14 mouse cellular contexts compared by ENCODE assay signal in genomic region chr4:99241674-99242073, GRCm38 (mm10). TPM values are rescaled to one million over a fixed set of nuclear protein-coding genes. Genes with fewer than 3 reads are reported as not detected.
DNase-seq lines count a peak whose midpoint lies in the region; ATAC-seq and TF ChIP-seq lines count a peak whose summit lies in the region.
"Had no signal": no experiment of that assay in that cellular context is flagged by ENCODE, and none has a peak within 500 bp of the region (broad histone marks: within the 10 kb centered on the region; RNA-seq: fewer than 3 reads in every experiment).

No protein-coding gene starts in this region.

- no peak for DNase-seq in gastrocnemius, adult 2 months
- DNase-seq in gastrocnemius, postnatal 10 days, result no peak
- no peak for DNase-seq in lung, embryonic 14.5 days
- DNase-seq in lung, postnatal 4 days, result no peak
- peak; percentile 45 for DNase-seq in WW6 (ENCODE audit: low read depth, low spot score)
- no peak for DNase-seq in adrenal gland, adult 8-10 months
- DNase-seq: cerebellum, adult 2 months; gastrocnemius, postnatal 36 days; right cerebral cortex, postnatal 14 days had no signal

- H3K9me3 ChIP-seq in lung, embryonic 14.5 days (ENCODE audit: low read depth, low read length), result no peaks in the 10 kb centered on the region
- H3K9me3 ChIP-seq in heart, embryonic 11.5 days (replicated peaks; ENCODE audit: control insufficient read depth, low read length), result no peaks in the 10 kb centered on the region
- H3K9me3 ChIP-seq: intestine, embryonic 15.5 days had no signal

- TF ChIP-seq POLR2A in small intestine, adult 2 months (IDR thresholded peaks at IDR 0.05; ENCODE audit: low read depth, low read length), result no peak

- TF ChIP-seq CTCF in gastrocnemius, adult 2 months (IDR thresholded peaks at IDR 0.05), result peak; percentile 38
- TF ChIP-seq CTCF in lung, embryonic 14.5 days (IDR thresholded peaks at IDR 0.05; ENCODE audit: low read depth), result peak; percentile 32
- TF ChIP-seq CTCF in small intestine, adult 2 months (IDR thresholded peaks at IDR 0.05; ENCODE audit: extremely low read depth, insufficient read length, insufficient replicate concordance, low read depth, low read length), result peak; percentile 36; the same call in 1 of the 2 replicates

- intact Hi-C loops in gastrocnemius, adult 2 months (cut with DNase I), result no loop called here

- H3K27me3 ChIP-seq in lung, embryonic 14.5 days (ENCODE audit: insufficient read depth, low read length), result no peaks in the 10 kb centered on the region
- no peaks in the 10 kb centered on the region for H3K27me3 ChIP-seq in small intestine, adult 2 months (ENCODE audit: control insufficient read depth, insufficient read depth, low read length)
- no peaks in the 10 kb centered on the region for H3K27me3 ChIP-seq in heart, embryonic 11.5 days (ENCODE audit: control insufficient read depth, insufficient read depth, low read length)
- H3K27me3 ChIP-seq: intestine, embryonic 15.5 days had no signal

- no peak overlapping the region for H3K9ac ChIP-seq in lung, embryonic 14.5 days
- no peak overlapping the region for H3K9ac ChIP-seq in heart, embryonic 11.5 days (ENCODE audit: low read depth, low read length)
- H3K9ac ChIP-seq: intestine, embryonic 15.5 days had no signal

- no peak for ATAC-seq in lung, embryonic 14.5 days (ENCODE audit: insufficient read depth)
- no peak for ATAC-seq in heart, embryonic 11.5 days (replicated peaks; ENCODE audit: insufficient number of reproducible peaks, low FRiP score, low TSS enrichment)
- ATAC-seq: intestine, embryonic 15.5 days had no signal

- no peaks in the 10 kb centered on the region for H3K4me1 ChIP-seq in lung, embryonic 14.5 days (ENCODE audit: insufficient read depth)
- no peaks in the 10 kb centered on the region for H3K4me1 ChIP-seq in small intestine, adult 2 months (ENCODE audit: control insufficient read depth, insufficient read depth, insufficient read length, low read length)
- no peaks in the 10 kb centered on the region for H3K4me1 ChIP-seq in heart, embryonic 11.5 days (ENCODE audit: control insufficient read depth, insufficient read depth, low read length)
- H3K4me1 ChIP-seq: intestine, embryonic 15.5 days had no signal

- no peak overlapping the region for H3K4me2 ChIP-seq in lung, embryonic 14.5 days
- H3K4me2 ChIP-seq in heart, embryonic 11.5 days, result no peak overlapping the region
- H3K4me2 ChIP-seq: intestine, embryonic 15.5 days had no signal

- H3K27ac ChIP-seq in gastrocnemius, adult 2 months, result no peak overlapping the region
- H3K27ac ChIP-seq in lung, embryonic 14.5 days (ENCODE audit: low read depth), result no peak overlapping the region
- no peak overlapping the region for H3K27ac ChIP-seq in small intestine, adult 2 months (ENCODE audit: insufficient read depth, low read depth, low read length)
- H3K27ac ChIP-seq in heart, embryonic 11.5 days (ENCODE audit: low read depth, low read length), result no peak overlapping the region
- H3K27ac ChIP-seq: intestine, embryonic 15.5 days; macrophage had no signal

- H3K36me3 ChIP-seq in lung, embryonic 14.5 days (ENCODE audit: insufficient read depth), result no peaks in the 10 kb centered on the region
- H3K36me3 ChIP-seq in small intestine, adult 2 months (ENCODE audit: control insufficient read depth, insufficient read depth, low read length), result peaks cover 8% of the 10 kb centered on the region
- no peaks in the 10 kb centered on the region for H3K36me3 ChIP-seq in heart, embryonic 11.5 days (ENCODE audit: control insufficient read depth, insufficient read depth, low read length)

- 51% methylated on average over 5 of the region's 5 CpGs for whole genome bisulfite sequencing in lung, embryonic 14.5 days
- WGBS in small intestine, adult 2 months, result 65% methylated on average over 5 of the region's 5 CpGs
- WGBS in heart, embryonic 11.5 days (ENCODE audit: insufficient replicate concordance), result 52% methylated on average over 5 of the region's 5 CpGs

- no peak overlapping the region for H3K4me3 ChIP-seq in gastrocnemius, adult 2 months
- H3K4me3 ChIP-seq in lung, embryonic 14.5 days (ENCODE audit: low read depth, low read length), result no peak overlapping the region
- no peak overlapping the region for H3K4me3 ChIP-seq in small intestine, adult 2 months (ENCODE audit: low read depth, low read length)
- no peak overlapping the region for H3K4me3 ChIP-seq in heart, embryonic 11.5 days (ENCODE audit: low read depth, low read length)
- H3K4me3 ChIP-seq: intestine, embryonic 15.5 days had no signal

RNA-seq across cellular contexts. Expression of gene Atg4c, which starts 47.9 kb away (rescaled TPM):
- total RNA-seq in gastrocnemius, adult 2 months (2021), result 1 to 10 TPM; 7.3 to 8.0 TPM
- total RNA-seq in gastrocnemius, postnatal 10 days (2021), result 1 to 10 TPM; 6.8 to 7.5 TPM
- 11.3 and 12.3 TPM in 2 replicates for polyA plus RNA-seq in lung, embryonic 14.5 days (2014; fragmentation: Nextera tagmentation; extraction: Ambion mirVana)
- 1.1 and 3.3 TPM in 2 replicates for polyA plus RNA-seq in small intestine, adult 2 months (2012; rRNA removed)
- 11.0 and 12.4 TPM in 2 replicates for polyA plus RNA-seq in heart, embryonic 11.5 days (2014; fragmentation: Nextera tagmentation; extraction: Ambion mirVana)
- total RNA-seq in adrenal gland, adult 8-10 months (2022), result 10 to 100 TPM; 17.1 to 21.4 (median 19.4) TPM

RNA-seq across cellular contexts. Expression of gene Gm12689, which starts 54.0 kb away (rescaled TPM):
- under 1 TPM; 0.33 to 0.36 TPM for total RNA-seq in gastrocnemius, adult 2 months (2021)
- total RNA-seq in gastrocnemius, postnatal 10 days (2021), result under 1 TPM in 1 of 2 experiments, not detected in 1; 0.38 TPM
- polyA plus RNA-seq in lung, embryonic 14.5 days (2014; fragmentation: Nextera tagmentation; extraction: Ambion mirVana), result 0.13 and 0.18 TPM in 2 replicates
- 0.33 and 0.93 TPM in 2 replicates for polyA plus RNA-seq in small intestine, adult 2 months (2012; rRNA removed)
- polyA plus RNA-seq in heart, embryonic 11.5 days (2014; fragmentation: Nextera tagmentation; extraction: Ambion mirVana), result 0.16 TPM in 1 of 2 replicates, not detected in the other
- total RNA-seq in adrenal gland, adult 8-10 months (2022), result under 1 TPM in 3 of 4 experiments, not detected in 1; 0.28 to 0.95 (median 0.70) TPM
- total RNA-seq: gastrocnemius, postnatal 36 days; heart, postnatal 25 days had no signal
